Mouse (Mus musculus) limb, embryonic 12.5 days (tissue): Measurements from ENCODE around the gene Zfp239. TPM values are rescaled to one million over a fixed set of nuclear protein-coding genes. Genes with fewer than 3 reads are reported as not detected.

ENCODE experiments used
- ATAC-seq: fragments of 200-750 bp; cut with Nextera tagmentation; 2 replicates; pipeline ENCODE4 v1.8.0; 2017; ENCODE audit warnings: low read depth, moderate TSS enrichment; ENCODE audit not compliant: insufficient number of reproducible peaks, insufficient read depth, low FRiP score, low TSS enrichment
- H3K27ac ChIP-seq: fragments of 300-500 bp; sonication (generic); 2 replicates; pipeline ENCODE4 v1.5.1; 2016; ENCODE audit warnings: mild to moderate bottlenecking, moderate library complexity
- H3K27me3 ChIP-seq: fragments of 300-500 bp; sonication (generic); 2 replicates; pipeline ENCODE4 v1.6.1; 2016; ENCODE audit warnings: mild to moderate bottlenecking, moderate library complexity
- H3K36me3 ChIP-seq: fragments of 300-500 bp; sonication (generic); 2 replicates; pipeline ENCODE4 v1.6.1; 2016; ENCODE audit warnings: mild to moderate bottlenecking, moderate library complexity
- H3K4me1 ChIP-seq: fragments of 300-500 bp; sonication (generic); replicated peaks from 2 replicates; pipeline ENCODE4 v1.6.1; 2016
- H3K4me2 ChIP-seq: fragments of 300-500 bp; sonication (generic); 2 replicates; pipeline ENCODE4 v1.6.1; 2016; ENCODE audit warnings: mild to moderate bottlenecking, moderate library complexity
- H3K4me3 ChIP-seq: fragments of 300-500 bp; sonication (generic); replicated peaks from 2 replicates; pipeline ENCODE4 v1.5.1; 2016; ENCODE audit warnings: mild to moderate bottlenecking
- H3K9ac ChIP-seq: fragments of 300-500 bp; sonication (generic); replicated peaks from 2 replicates; pipeline ENCODE4 v1.6.1; 2016; ENCODE audit warnings: mild to moderate bottlenecking, moderate library complexity
- H3K9me3 ChIP-seq: fragments of 300-500 bp; sonication (generic); 2 replicates; pipeline ENCODE4 v1.6.1; 2016; ENCODE audit warnings: mild to moderate bottlenecking, moderate library complexity
- WGBS: fragments of 180-500 bp; shearing (Covaris S2); methylation state at CpG from one replicate; pipeline ENCODE4 v1.1.7; 2016; 5-methylcytosine and 5-hydroxymethylcytosine counted together
- polyA plus RNA-seq: library from polyadenylated mRNA; unstranded; fragments of >200 nt; fragmentation: Nextera tagmentation; extraction: Ambion mirVana; gene quantifications from 2 replicates; pipeline ENCODE4 v1.2.1, GENCODE M21; 2016

Gene Zfp239
- polyA plus RNA-seq, 1 experiment from 2014 or later: 16.1 TPM

GRCm38 (mm10) chr6:117908424-117908900 is 46.6 kb downstream of the Zfp239 start:
- Histone ChIP-seq H3K4me1 (peaks cover 24% of the 10 kb centered on the region), H3K36me3 (no peaks in the 10 kb centered on the region), H3K4me3 (peak overlapping the region; percentile 99), H3K4me2 (peak overlapping the region; percentile 82), H3K27ac (peak overlapping the region; percentile 95; the same call in 1 of the 2 replicates), H3K9ac (peak overlapping the region; percentile 95), H3K27me3 (no peaks in the 10 kb centered on the region), H3K9me3 (no peaks in the 10 kb centered on the region)
- ATAC-seq: no peak
- WGBS: 1% methylated on average over 14 of the region's 14 CpGs

- 82% methylated on average over 6 of the region's 6 CpGs for WGBS
- Histone ChIP-seq H3K4me3 (no peak overlapping the region), H3K36me3 (no peaks in the 10 kb centered on the region), H3K4me1 (peaks cover 23% of the 10 kb centered on the region), H3K4me2 (peak overlapping the region; percentile 82; the same call in 1 of the 2 replicates), H3K9me3 (no peaks in the 10 kb centered on the region), H3K27ac (no peak overlapping the region), H3K9ac (no peak overlapping the region), H3K27me3 (no peaks in the 10 kb centered on the region)
- ATAC-seq: no peak
Measured at GRCm38 (mm10) chr6:117910120-117910661, 48.3 kb downstream of the Zfp239 start.

DNA sequence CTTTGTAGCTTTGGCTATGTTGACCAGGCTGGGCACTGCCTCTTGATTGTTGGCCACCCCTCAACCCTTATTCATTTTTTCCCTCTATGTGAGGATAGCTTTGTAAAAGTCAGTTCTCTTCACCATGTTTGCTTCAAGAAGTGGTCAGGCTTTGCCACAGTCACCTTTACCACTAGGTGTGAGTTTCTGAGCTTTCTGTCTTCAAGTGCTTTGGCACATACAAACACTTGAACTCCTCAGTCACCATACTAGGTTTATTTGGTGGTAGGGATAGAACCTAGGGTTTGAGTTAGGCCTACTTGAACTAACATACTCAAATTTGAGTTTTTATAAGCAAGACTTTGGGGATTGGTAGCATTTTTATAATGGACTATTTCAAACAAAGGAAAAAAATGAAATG is 52.6 kb downstream of the Zfp239 start:
- Histone ChIP-seq H3K27ac (0 out of 2 replicates have a peak overlapping the region, but pooled peaks have one; percentile 29), H3K4me2 (no peak overlapping the region), H3K4me1 (peaks cover 25% of the 10 kb centered on the region), H3K27me3 (no peaks in the 10 kb centered on the region), H3K4me3 (no peak overlapping the region), H3K9ac (no peak overlapping the region), H3K36me3 (peaks cover 3% of the 10 kb centered on the region; the same call in 1 of the 2 replicates), H3K9me3 (no peaks in the 10 kb centered on the region)
- no peak for ATAC-seq

- Histone ChIP-seq H3K27ac (peak overlapping the region; percentile 97), H3K4me3 (peak overlapping the region; percentile 68), H3K9me3 (no peaks in the 10 kb centered on the region), H3K27me3 (no peaks in the 10 kb centered on the region), H3K36me3 (peaks cover 21% of the 10 kb centered on the region; the same call in 1 of the 2 replicates), H3K9ac (peak overlapping the region; percentile 83), H3K4me2 (peak overlapping the region; percentile 93), H3K4me1 (peaks cover 38% of the 10 kb centered on the region)
- no peak for ATAC-seq
- under 1% methylated on average over 12 of the region's 12 CpGs for WGBS
Measured at GRCm38 (mm10) chr6:117916205-117916736, 54.4 kb downstream of the Zfp239 start.

- peak overlapping the region; percentile 83 for H3K9ac ChIP-seq
Measured at GRCm38 (mm10) chr6:117916737-117917426, 55.0 kb downstream of the Zfp239 start.

GRCm38 (mm10) chr6:117917576-117917975 is 55.7 kb downstream of the Zfp239 start:
- H3K4me1 ChIP-seq: peaks cover 41% of the 10 kb centered on the region
- 2% methylated on average over 21 of the region's 21 CpGs for WGBS

More at GRCm38 (mm10) chr6:117916737-117917426, 55.0 kb downstream of the Zfp239 start:
- Histone ChIP-seq H3K36me3 (peaks cover 27% of the 10 kb centered on the region), H3K9me3 (no peaks in the 10 kb centered on the region), H3K27ac (peak overlapping the region; percentile 97), H3K4me1 (peaks cover 41% of the 10 kb centered on the region), H3K4me2 (peak overlapping the region; percentile 93), H3K4me3 (peak overlapping the region; percentile 68), H3K27me3 (no peaks in the 10 kb centered on the region)
- WGBS: under 1% methylated on average over 62 of the region's 62 CpGs
- ATAC-seq: peak; percentile 92

DNA sequence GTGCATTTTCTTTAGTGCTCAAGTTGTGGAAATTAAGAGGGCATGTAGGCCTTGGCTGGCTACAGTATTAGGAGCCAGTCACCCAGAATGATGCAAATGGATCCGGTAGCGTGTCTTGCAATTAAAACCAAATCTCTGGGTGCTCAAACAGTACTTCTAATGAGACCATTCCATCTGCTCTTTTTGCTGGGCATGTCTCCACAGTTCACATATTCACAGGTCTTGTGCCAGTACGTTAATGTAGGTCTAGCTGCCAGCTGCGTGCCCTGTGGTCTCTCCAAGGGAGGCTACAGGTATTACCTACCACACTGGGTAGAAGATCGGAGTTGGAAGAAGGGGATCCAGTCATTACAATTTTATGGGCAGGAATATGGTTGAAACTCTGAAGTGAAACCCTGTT is 56.1 kb downstream of the Zfp239 start:
- no peak for ATAC-seq
- Histone ChIP-seq H3K4me2 (peak overlapping the region; percentile 93), H3K9ac (peak overlapping the region; percentile 83), H3K27me3 (no peaks in the 10 kb centered on the region), H3K9me3 (no peaks in the 10 kb centered on the region), H3K4me1 (peaks cover 41% of the 10 kb centered on the region), H3K4me3 (peak overlapping the region; percentile 68), H3K36me3 (peaks cover 34% of the 10 kb centered on the region), H3K27ac (peak overlapping the region; percentile 97)
- WGBS: 21% methylated on average over 5 of the region's 5 CpGs

More at GRCm38 (mm10) chr6:117917576-117917975, 55.7 kb downstream of the Zfp239 start:
- H3K27me3 ChIP-seq: no peaks in the 10 kb centered on the region
- H3K36me3 ChIP-seq: peaks cover 31% of the 10 kb centered on the region
- peak overlapping the region; percentile 83 for H3K9ac ChIP-seq
- no peak for ATAC-seq
- peak overlapping the region; percentile 97 for H3K27ac ChIP-seq
- H3K4me3 ChIP-seq: peak overlapping the region; percentile 68
- H3K4me2 ChIP-seq: peak overlapping the region; percentile 93
- H3K9me3 ChIP-seq: no peaks in the 10 kb centered on the region

- Histone ChIP-seq H3K36me3 (peaks cover 45% of the 10 kb centered on the region), H3K4me1 (peaks cover 40% of the 10 kb centered on the region), H3K9ac (no peak overlapping the region), H3K27ac (no peak overlapping the region), H3K9me3 (no peaks in the 10 kb centered on the region), H3K4me2 (0 out of 2 replicates have a peak overlapping the region, but pooled peaks have one; percentile 93), H3K27me3 (no peaks in the 10 kb centered on the region), H3K4me3 (no peak overlapping the region)
- ATAC-seq: no peak
- WGBS: 57% methylated on average over 3 of the region's 3 CpGs
Measured at GRCm38 (mm10) chr6:117920659-117921640, 59.0 kb downstream of the Zfp239 start.

GRCm38 (mm10) chr6:117922041-117922440 is 60.1 kb downstream of the Zfp239 start:
- Histone ChIP-seq H3K4me3 (no peak overlapping the region), H3K36me3 (peaks cover 56% of the 10 kb centered on the region), H3K4me2 (no peak overlapping the region), H3K27ac (no peak overlapping the region), H3K9me3 (no peaks in the 10 kb centered on the region), H3K9ac (no peak overlapping the region), H3K4me1 (peaks cover 34% of the 10 kb centered on the region), H3K27me3 (no peaks in the 10 kb centered on the region)
- 95% methylated on average over 3 of the region's 3 CpGs for WGBS
- ATAC-seq: no peak
